27 mouse cellular contexts compared by ENCODE assay signal in genomic region chr13:20597307-20597706, GRCm38 (mm10).
A peak's percentile ranks its signal among the peaks of the same experiment; 100 is the strongest.
DNase-seq lines count a peak whose midpoint lies in the region; ATAC-seq and TF ChIP-seq lines count a peak whose summit lies in the region.
"Had no signal": no experiment of that assay in that cellular context is flagged by ENCODE, and none has a peak within 500 bp of the region (broad histone marks: within the 10 kb centered on the region; RNA-seq: fewer than 3 reads in every experiment).

No protein-coding gene starts in this region.

- H3K36me3 ChIP-seq in heart, embryonic 10.5 days: no peaks in the 10 kb centered on the region
- no peaks in the 10 kb centered on the region for H3K36me3 ChIP-seq in midbrain, embryonic 15.5 days (replicated peaks)
- H3K36me3 ChIP-seq in midbrain, postnatal 0 days (ENCODE audit: insufficient read depth, low read length): no peaks in the 10 kb centered on the region
- H3K36me3 ChIP-seq in forebrain, embryonic 14.5 days (ENCODE audit: control insufficient read depth, insufficient read depth, low read length): no peaks in the 10 kb centered on the region
- H3K36me3 ChIP-seq: embryonic facial prominence, embryonic 12.5 days; G1E; heart, embryonic 12.5 days; intestine, embryonic 15.5 days; limb, embryonic 13.5 days; liver, embryonic 12.5 days had no signal

- H3K4me1 ChIP-seq in heart, embryonic 10.5 days: peaks cover 22% of the 10 kb centered on the region
- H3K4me1 ChIP-seq in midbrain, embryonic 15.5 days: no peaks in the 10 kb centered on the region
- no peaks in the 10 kb centered on the region; the same call in 1 of the 2 replicates for H3K4me1 ChIP-seq in midbrain, postnatal 0 days (ENCODE audit: insufficient read depth, low read length)
- H3K4me1 ChIP-seq in cerebellum, adult 2 months (ENCODE audit: control insufficient read depth, insufficient read depth, low read length): peaks cover 10% of the 10 kb centered on the region
- no peaks in the 10 kb centered on the region for H3K4me1 ChIP-seq in forebrain, embryonic 14.5 days (ENCODE audit: control insufficient read depth, insufficient read depth, low read length)
- H3K4me1 ChIP-seq: embryonic facial prominence, embryonic 12.5 days; intestine, embryonic 15.5 days; limb, embryonic 13.5 days had no signal

- intact Hi-C loops in heart, postnatal 25 days (cut with DNase I): no loop called here

- DNase-seq in heart, embryonic 10.5 days (ENCODE audit: low spot score): no peak
- DNase-seq in heart, postnatal 25 days (ENCODE audit: low spot score): no peak
- no peak for DNase-seq in midbrain, postnatal 0 days (ENCODE audit: low spot score)
- peak in 1 of 2 experiments; percentile 34 for DNase-seq in cerebellum, adult 2 months
- peak; percentile 26 to 27 for DNase-seq in cerebellum, postnatal 10 days
- DNase-seq in urinary bladder, postnatal 25 days (ENCODE audit: low spot score): no peak
- no peak for DNase-seq in forebrain, embryonic 14.5 days (ENCODE audit: low spot score)
- DNase-seq: B cell, adult 2 months; gastrocnemius, adult 2 months; heart, adult 11 months; heart, postnatal 10 days; kidney, postnatal 25 days; lung, adult 18-20 months; lung, postnatal 10 days had no signal

- no peak for TF ChIP-seq CTCF in midbrain, postnatal 0 days (IDR thresholded peaks at IDR 0.05)
- TF ChIP-seq CTCF in cerebellum, adult 2 months (IDR thresholded peaks at IDR 0.05; ENCODE audit: borderline replicate concordance, insufficient read depth, low read depth, low read length): no peak

- no peak overlapping the region for H3K4me2 ChIP-seq in midbrain, embryonic 15.5 days
- no peak overlapping the region for H3K4me2 ChIP-seq in midbrain, postnatal 0 days (ENCODE audit: low read depth, low read length, poor library complexity, severe bottlenecking)
- H3K4me2 ChIP-seq in forebrain, embryonic 14.5 days (ENCODE audit: low read length): no peak overlapping the region
- H3K4me2 ChIP-seq: embryonic facial prominence, embryonic 12.5 days; forebrain, embryonic 13.5 days; heart, embryonic 12.5 days; hindbrain, embryonic 14.5 days; intestine, embryonic 15.5 days; limb, embryonic 13.5 days; liver, embryonic 12.5 days; midbrain, embryonic 11.5 days had no signal

- H3K9ac ChIP-seq in midbrain, embryonic 15.5 days: no peak overlapping the region
- H3K9ac ChIP-seq in midbrain, postnatal 0 days (replicated peaks; ENCODE audit: low read length, poor library complexity, severe bottlenecking): no peak overlapping the region
- no peak overlapping the region for H3K9ac ChIP-seq in forebrain, embryonic 14.5 days (ENCODE audit: low read length)
- H3K9ac ChIP-seq: embryonic facial prominence, embryonic 12.5 days; forebrain, embryonic 13.5 days; heart, embryonic 12.5 days; hindbrain, embryonic 14.5 days; intestine, embryonic 15.5 days; limb, embryonic 13.5 days; liver, embryonic 12.5 days had no signal

- no peaks in the 10 kb centered on the region for H3K27me3 ChIP-seq in heart, embryonic 10.5 days (ENCODE audit: insufficient read depth, poor library complexity, severe bottlenecking)
- no peaks in the 10 kb centered on the region for H3K27me3 ChIP-seq in midbrain, embryonic 15.5 days (replicated peaks)
- no peaks in the 10 kb centered on the region for H3K27me3 ChIP-seq in midbrain, postnatal 0 days (ENCODE audit: insufficient read depth, low read length)
- no peaks in the 10 kb centered on the region for H3K27me3 ChIP-seq in cerebellum, adult 2 months (ENCODE audit: control insufficient read depth, insufficient read depth, low read length)
- H3K27me3 ChIP-seq in forebrain, embryonic 14.5 days (replicated peaks; ENCODE audit: control insufficient read depth, insufficient read depth, low read length): no peaks in the 10 kb centered on the region
- H3K27me3 ChIP-seq: CH12.LX; embryonic facial prominence, embryonic 12.5 days; forebrain, embryonic 13.5 days; heart, embryonic 12.5 days; intestine, embryonic 15.5 days; limb, embryonic 13.5 days; liver, embryonic 12.5 days had no signal

- no peak overlapping the region for H3K4me3 ChIP-seq in heart, embryonic 10.5 days
- no peak overlapping the region for H3K4me3 ChIP-seq in midbrain, embryonic 15.5 days
- H3K4me3 ChIP-seq in midbrain, postnatal 0 days (ENCODE audit: low read depth, low read length): no peak overlapping the region
- no peak overlapping the region for H3K4me3 ChIP-seq in cerebellum, adult 2 months (replicated peaks; ENCODE audit: insufficient read depth, low read depth, low read length)
- H3K4me3 ChIP-seq in forebrain, embryonic 14.5 days (ENCODE audit: low read depth, low read length): no peak overlapping the region
- H3K4me3 ChIP-seq: embryonic facial prominence, embryonic 12.5 days; forebrain, embryonic 13.5 days; gastrocnemius, adult 2 months; heart, embryonic 12.5 days; intestine, embryonic 15.5 days; layer of hippocampus, adult 2 months; limb, embryonic 13.5 days; liver, embryonic 12.5 days had no signal

- 50% methylated on average over 5 of the region's 5 CpGs for WGBS in heart, embryonic 10.5 days
- 79% methylated on average over 5 of the region's 5 CpGs for WGBS in midbrain, embryonic 15.5 days
- 71% methylated on average over 5 of the region's 5 CpGs for WGBS in midbrain, postnatal 0 days
- WGBS in cerebellum, adult 2 months: 25% methylated on average over 5 of the region's 5 CpGs
- 74% methylated on average over 5 of the region's 5 CpGs for WGBS in forebrain, embryonic 14.5 days

- TF ChIP-seq POLR2A in cerebellum, adult 2 months (IDR thresholded peaks at IDR 0.05; ENCODE audit: borderline replicate concordance, insufficient read depth, low read length): no peak

- ATAC-seq in midbrain, embryonic 15.5 days (replicated peaks): 0 out of 2 replicates have a peak, but pooled peaks have one; percentile 12
- ATAC-seq in midbrain, postnatal 0 days (ENCODE audit: low FRiP score): no peak
- no peak for ATAC-seq in forebrain, embryonic 14.5 days
- ATAC-seq: forebrain, embryonic 13.5 days; intestine, embryonic 15.5 days; liver, embryonic 12.5 days; Patski had no signal

- peak overlapping the region; percentile 69; the same call in 1 of the 2 replicates for H3K27ac ChIP-seq in heart, embryonic 10.5 days
- H3K27ac ChIP-seq in midbrain, embryonic 15.5 days: no peak overlapping the region
- no peak overlapping the region for H3K27ac ChIP-seq in midbrain, postnatal 0 days (ENCODE audit: low read depth, low read length)
- H3K27ac ChIP-seq in cerebellum, adult 2 months (ENCODE audit: insufficient read depth, low read length): peak overlapping the region; percentile 81
- H3K27ac ChIP-seq in forebrain, embryonic 14.5 days (ENCODE audit: low read depth, low read length): no peak overlapping the region
- H3K27ac ChIP-seq: embryonic facial prominence, embryonic 12.5 days; forebrain, embryonic 13.5 days; gastrocnemius, adult 2 months; hindbrain, embryonic 14.5 days; intestine, embryonic 15.5 days; layer of hippocampus, adult 2 months; limb, embryonic 13.5 days; liver, embryonic 12.5 days had no signal

- no peaks in the 10 kb centered on the region for H3K9me3 ChIP-seq in heart, embryonic 10.5 days
- no peaks in the 10 kb centered on the region for H3K9me3 ChIP-seq in midbrain, embryonic 15.5 days
- H3K9me3 ChIP-seq in midbrain, postnatal 0 days (ENCODE audit: low read length): no peaks in the 10 kb centered on the region
- no peaks in the 10 kb centered on the region for H3K9me3 ChIP-seq in forebrain, embryonic 14.5 days (replicated peaks; ENCODE audit: control insufficient read depth, low read length)
- H3K9me3 ChIP-seq: embryonic facial prominence, embryonic 12.5 days; forebrain, embryonic 13.5 days; G1E; heart, embryonic 12.5 days; intestine, embryonic 15.5 days; limb, embryonic 13.5 days; liver, embryonic 12.5 days had no signal

Comparison
In these comparisons a context has a peak if more than half of its experiments do, and no peak if none do; other contexts are left out.
1. DNase-seq: peak in cerebellum, postnatal 10 days (2 of 2); none in heart, embryonic 10.5 days (single experiment), heart, postnatal 25 days (single experiment), midbrain, postnatal 0 days (single experiment), urinary bladder, postnatal 25 days (single experiment) and forebrain, embryonic 14.5 days (single experiment).
2. H3K27ac ChIP-seq: peak in heart, embryonic 10.5 days (single experiment) and cerebellum, adult 2 months (single experiment); none in midbrain, embryonic 15.5 days (single experiment), midbrain, postnatal 0 days (single experiment) and forebrain, embryonic 14.5 days (single experiment).